Mouse (Mus musculus) layer of hippocampus, postnatal 25 days (tissue): ENCODE results near the gene Mphosph9. TPM values are rescaled to one million over a fixed set of nuclear protein-coding genes. Genes with fewer than 3 reads are reported as not detected.
"Not testable (repeated sequence)": the region's sequence is repeated elsewhere in the genome, so short reads cannot be mapped to it uniquely, and the experiment has no call there.

ENCODE experiments used
- DNase-seq, 2 experiments: peaks; one replicate each; pipeline ENCODE4 v3.0.0; 2022; ENCODE audit warnings: mixed read lengths in 2 of 2, low spot score in 1 of 2; ENCODE audit errors: extremely low spot score in 1 of 2
- total RNA-seq, 2 experiments: library from RNA; stranded (reverse); gene quantifications; 2 replicates each; pipeline ENCODE4 v1.2.3; 2021

Mphosph9 gene
- total RNA-seq, 2 experiments from 2014 or later: 13.7 to 22.4 TPM

- peak in 1 of 2 experiments; percentile 33 for DNase-seq
Observed at GRCm38 (mm10) chr5:124349196-124349595, 21.4 kb upstream of the Mphosph9 start.

GRCm38 (mm10) chr5:124342897-124343296 lies 15.1 kb upstream of the Mphosph9 start:
- no peak for DNase-seq

GRCm38 (mm10) chr5:124341753-124342339 lies 14.1 kb upstream of the Mphosph9 start:
- not testable (repeated sequence) for DNase-seq

GRCm38 (mm10) chr5:124338791-124339190 lies 11.0 kb upstream of the Mphosph9 start:
- DNase-seq: no peak

GRCm38 (mm10) chr5:124337909-124338308 lies 10.1 kb upstream of the Mphosph9 start:
- peak in 1 of 2 experiments; percentile 41 for DNase-seq

GRCm38 (mm10) chr5:124337103-124337502 lies 9.3 kb upstream of the Mphosph9 start:
- no peak for DNase-seq

GRCm38 (mm10) chr5:124334392-124334791 lies 6.6 kb upstream of the Mphosph9 start:
- DNase-seq: no peak

- no peak for DNase-seq
Observed at GRCm38 (mm10) chr5:124330086-124330485, 2.3 kb upstream of the Mphosph9 start.

GRCm38 (mm10) chr5:124326829-124327228 lies 943 bp downstream of the Mphosph9 start:
- no peak for DNase-seq

- DNase-seq: no peak
Observed at GRCm38 (mm10) chr5:124317648-124318047, 10.1 kb downstream of the Mphosph9 start.

- DNase-seq: no peak
Observed at GRCm38 (mm10) chr5:124315941-124316340, 11.8 kb downstream of the Mphosph9 start.

GRCm38 (mm10) chr5:124315498-124315897 lies 12.3 kb downstream of the Mphosph9 start:
- no peak for DNase-seq

- DNase-seq: no peak
Observed at GRCm38 (mm10) chr5:124310091-124310490, 17.7 kb downstream of the Mphosph9 start.

- DNase-seq: no peak
Observed at GRCm38 (mm10) chr5:124309155-124309554, 18.6 kb downstream of the Mphosph9 start.

- not testable (repeated sequence) for DNase-seq
Observed at GRCm38 (mm10) chr5:124302853-124303252, 24.9 kb downstream of the Mphosph9 start.

GRCm38 (mm10) chr5:124300132-124300531 lies 27.6 kb downstream of the Mphosph9 start:
- no peak for DNase-seq

GRCm38 (mm10) chr5:124299307-124299706 lies 28.5 kb downstream of the Mphosph9 start:
- DNase-seq: not testable (repeated sequence)

- DNase-seq: no peak
Observed at GRCm38 (mm10) chr5:124296475-124296874, 31.3 kb downstream of the Mphosph9 start.

- DNase-seq: no peak
Observed at GRCm38 (mm10) chr5:124293967-124294366, 33.8 kb downstream of the Mphosph9 start.

GRCm38 (mm10) chr5:124290216-124290615 lies 37.6 kb downstream of the Mphosph9 start:
- DNase-seq: no peak

- no peak for DNase-seq
Observed at GRCm38 (mm10) chr5:124287616-124288247, 40.0 kb downstream of the Mphosph9 start.

- no peak for DNase-seq
Observed at GRCm38 (mm10) chr5:124284330-124284729, 43.4 kb downstream of the Mphosph9 start.
